Mouse (Mus musculus): Measurements from ENCODE around the gene Emp3. TPM values are rescaled to one million over a fixed set of nuclear protein-coding genes. Genes with fewer than 3 reads are reported as not detected.
"Not testable (repeated sequence)": the region's sequence is repeated elsewhere in the genome, so short reads cannot be mapped to it uniquely, and the experiment has no call there.

Emp3 gene
- polyA plus RNA-seq, 1 experiment: 409 TPM

GRCm38 (mm10) chr7:45939836-45940235 is 18.6 kb upstream of the Emp3 start:
- TF ChIP-seq E2F4 (IDR thresholded peaks at IDR 0.05; ENCODE audit: insufficient read depth): no peak
- no peak for TF ChIP-seq MAX (IDR thresholded peaks at IDR 0.05; ENCODE audit: low read depth)
- no peak for TF ChIP-seq POLR2A (IDR thresholded peaks at IDR 0.05; ENCODE audit: insufficient read length, low read depth)
- no peak for TF ChIP-seq CEBPB (IDR thresholded peaks at IDR 0.05; ENCODE audit: insufficient read depth, poor library complexity, severe bottlenecking)
- TF ChIP-seq POLR2AphosphoS2 (IDR thresholded peaks at IDR 0.05; ENCODE audit: insufficient read length, low read depth): no peak
- TF ChIP-seq TCF3 (IDR thresholded peaks at IDR 0.05; ENCODE audit: insufficient read length, low read depth): no peak
- no peak for TF ChIP-seq SRF (IDR thresholded peaks at IDR 0.05; ENCODE audit: control insufficient read depth, insufficient read length, low read depth)
- no peak for TF ChIP-seq MYOD1 (IDR thresholded peaks at IDR 0.05; ENCODE audit: control insufficient read depth in 1 of 3, insufficient read length in 2 of 3, low read depth in 2 of 3)
- no peak for TF ChIP-seq USF1 (IDR thresholded peaks at IDR 0.05; ENCODE audit: low read depth)
- TF ChIP-seq REST (IDR thresholded peaks at IDR 0.05; ENCODE audit: insufficient read depth, insufficient read length): no peak
- TF ChIP-seq TCF12 (IDR thresholded peaks at IDR 0.05; ENCODE audit: insufficient read depth, poor library complexity, severe bottlenecking): no peak
- TF ChIP-seq MYOG (IDR thresholded peaks at IDR 0.05; ENCODE audit: control insufficient read depth in 1 of 3, insufficient read depth in 1 of 3, insufficient read length in 2 of 3, low read depth in 2 of 3): no peak
- no peak overlapping the region for H3ac ChIP-seq (ENCODE audit: control insufficient read depth, insufficient read length)
- no peaks in the 10 kb centered on the region for H3K27me3 ChIP-seq (ENCODE audit: control insufficient read depth, insufficient read depth, insufficient read length)
- no peaks in the 10 kb centered on the region for H3K79me2 ChIP-seq (ENCODE audit: control insufficient read depth, insufficient read depth)
- no peaks in the 10 kb centered on the region for H3K36me3 ChIP-seq (ENCODE audit: control insufficient read depth, insufficient read depth)
- H3K4me2 ChIP-seq (ENCODE audit: low read depth): no peak overlapping the region
- no peak overlapping the region for H3K4me3 ChIP-seq

- Histone ChIP-seq H3ac (ENCODE audit: control insufficient read depth, insufficient read length) (no peak overlapping the region), H3K36me3 (ENCODE audit: control insufficient read depth, insufficient read depth) (no peaks in the 10 kb centered on the region), H3K79me2 (ENCODE audit: control insufficient read depth, insufficient read depth) (no peaks in the 10 kb centered on the region), H3K27me3 (ENCODE audit: control insufficient read depth, insufficient read depth, insufficient read length) (no peaks in the 10 kb centered on the region), H3K4me3 (no peak overlapping the region), H3K4me2 (ENCODE audit: low read depth) (no peak overlapping the region)
- TF ChIP-seq POLR2AphosphoS2 (IDR thresholded peaks at IDR 0.05; ENCODE audit: insufficient read length, low read depth) (no peak), REST (IDR thresholded peaks at IDR 0.05; ENCODE audit: insufficient read depth, insufficient read length) (no peak), E2F4 (IDR thresholded peaks at IDR 0.05; ENCODE audit: insufficient read depth) (no peak), SRF (IDR thresholded peaks at IDR 0.05; ENCODE audit: control insufficient read depth, insufficient read length, low read depth) (no peak)
These were observed 13.9 kb upstream of the Emp3 start for GRCm38 (mm10) chr7:45935114-45935513.

- not testable (repeated sequence) for H3K36me3 ChIP-seq (ENCODE audit: control insufficient read depth, insufficient read depth); H3ac ChIP-seq (ENCODE audit: control insufficient read depth, insufficient read length); H3K4me2 ChIP-seq (ENCODE audit: low read depth); H3K79me2 ChIP-seq (ENCODE audit: control insufficient read depth, insufficient read depth); H3K27me3 ChIP-seq (ENCODE audit: control insufficient read depth, insufficient read depth, insufficient read length); H3K4me3 ChIP-seq
These were observed 12.6 kb upstream of the Emp3 start for GRCm38 (mm10) chr7:45933766-45934165.

- no peak overlapping the region for H3K4me2 ChIP-seq (ENCODE audit: low read depth)
- H3K4me3 ChIP-seq: no peak overlapping the region
- no peaks in the 10 kb centered on the region for H3K79me2 ChIP-seq (ENCODE audit: control insufficient read depth, insufficient read depth)
- no peak for TF ChIP-seq TCF3 (IDR thresholded peaks at IDR 0.05; ENCODE audit: insufficient read length, low read depth)
- TF ChIP-seq SRF (IDR thresholded peaks at IDR 0.05; ENCODE audit: control insufficient read depth, insufficient read length, low read depth): no peak
- TF ChIP-seq TCF12 (IDR thresholded peaks at IDR 0.05; ENCODE audit: insufficient read depth, poor library complexity, severe bottlenecking): no peak
- no peak for TF ChIP-seq MYOD1 (IDR thresholded peaks at IDR 0.05; ENCODE audit: control insufficient read depth in 1 of 3, insufficient read length in 2 of 3, low read depth in 2 of 3)
- TF ChIP-seq POLR2AphosphoS2 (IDR thresholded peaks at IDR 0.05; ENCODE audit: insufficient read length, low read depth): no peak
- no peak for TF ChIP-seq E2F4 (IDR thresholded peaks at IDR 0.05; ENCODE audit: insufficient read depth)
- no peak for TF ChIP-seq MYOG (IDR thresholded peaks at IDR 0.05; ENCODE audit: control insufficient read depth in 1 of 3, insufficient read depth in 1 of 3, insufficient read length in 2 of 3, low read depth in 2 of 3)
- TF ChIP-seq USF1 (IDR thresholded peaks at IDR 0.05; ENCODE audit: low read depth): no peak
- no peak for TF ChIP-seq CEBPB (IDR thresholded peaks at IDR 0.05; ENCODE audit: insufficient read depth, poor library complexity, severe bottlenecking)
- no peak for TF ChIP-seq POLR2A (IDR thresholded peaks at IDR 0.05; ENCODE audit: insufficient read length, low read depth)
- TF ChIP-seq MAX (IDR thresholded peaks at IDR 0.05; ENCODE audit: low read depth): no peak
- no peaks in the 10 kb centered on the region for H3K27me3 ChIP-seq (ENCODE audit: control insufficient read depth, insufficient read depth, insufficient read length)
- H3ac ChIP-seq (ENCODE audit: control insufficient read depth, insufficient read length): no peak overlapping the region
- peaks cover 13% of the 10 kb centered on the region for H3K36me3 ChIP-seq (ENCODE audit: control insufficient read depth, insufficient read depth)
These were observed 8.5 kb upstream of the Emp3 start for GRCm38 (mm10) chr7:45929688-45930087.

GRCm38 (mm10) chr7:45928626-45929295 is 7.6 kb upstream of the Emp3 start:
- TF ChIP-seq SRF (IDR thresholded peaks at IDR 0.05; ENCODE audit: control insufficient read depth, insufficient read length, low read depth) (no peak), TCF3 (IDR thresholded peaks at IDR 0.05; ENCODE audit: insufficient read length, low read depth) (no peak), MYOG (IDR thresholded peaks at IDR 0.05; ENCODE audit: control insufficient read depth in 1 of 3, insufficient read depth in 1 of 3, insufficient read length in 2 of 3, low read depth in 2 of 3) (no peak), USF1 (IDR thresholded peaks at IDR 0.05; ENCODE audit: low read depth) (no peak), POLR2A (IDR thresholded peaks at IDR 0.05; ENCODE audit: insufficient read length, low read depth) (no peak), CEBPB (IDR thresholded peaks at IDR 0.05; ENCODE audit: insufficient read depth, poor library complexity, severe bottlenecking) (no peak), MAX (IDR thresholded peaks at IDR 0.05; ENCODE audit: low read depth) (no peak), POLR2AphosphoS2 (IDR thresholded peaks at IDR 0.05; ENCODE audit: insufficient read length, low read depth) (no peak), MYOD1 (IDR thresholded peaks at IDR 0.05; ENCODE audit: control insufficient read depth in 1 of 3, insufficient read length in 2 of 3, low read depth in 2 of 3) (no peak), TCF12 (IDR thresholded peaks at IDR 0.05; ENCODE audit: insufficient read depth, poor library complexity, severe bottlenecking) (no peak), REST (IDR thresholded peaks at IDR 0.05; ENCODE audit: insufficient read depth, insufficient read length) (no peak), E2F4 (IDR thresholded peaks at IDR 0.05; ENCODE audit: insufficient read depth) (no peak)
- Histone ChIP-seq H3ac (ENCODE audit: control insufficient read depth, insufficient read length) (no peak overlapping the region), H3K79me2 (ENCODE audit: control insufficient read depth, insufficient read depth) (no peaks in the 10 kb centered on the region), H3K27me3 (ENCODE audit: control insufficient read depth, insufficient read depth, insufficient read length) (no peaks in the 10 kb centered on the region), H3K4me2 (ENCODE audit: low read depth) (no peak overlapping the region), H3K4me3 (no peak overlapping the region), H3K36me3 (ENCODE audit: control insufficient read depth, insufficient read depth) (peaks cover 13% of the 10 kb centered on the region)

Data from myocyte (in vitro differentiated cells).